Mouse (Mus musculus): ENCODE measurements around the gene Gm28035. TPM values are rescaled to one million over a fixed set of nuclear protein-coding genes. Genes with fewer than 3 reads are reported as not detected.

Gm28035 gene
- total RNA-seq, 2 experiments from 2014 or later, result 6.3 to 7.3 TPM

DNA sequence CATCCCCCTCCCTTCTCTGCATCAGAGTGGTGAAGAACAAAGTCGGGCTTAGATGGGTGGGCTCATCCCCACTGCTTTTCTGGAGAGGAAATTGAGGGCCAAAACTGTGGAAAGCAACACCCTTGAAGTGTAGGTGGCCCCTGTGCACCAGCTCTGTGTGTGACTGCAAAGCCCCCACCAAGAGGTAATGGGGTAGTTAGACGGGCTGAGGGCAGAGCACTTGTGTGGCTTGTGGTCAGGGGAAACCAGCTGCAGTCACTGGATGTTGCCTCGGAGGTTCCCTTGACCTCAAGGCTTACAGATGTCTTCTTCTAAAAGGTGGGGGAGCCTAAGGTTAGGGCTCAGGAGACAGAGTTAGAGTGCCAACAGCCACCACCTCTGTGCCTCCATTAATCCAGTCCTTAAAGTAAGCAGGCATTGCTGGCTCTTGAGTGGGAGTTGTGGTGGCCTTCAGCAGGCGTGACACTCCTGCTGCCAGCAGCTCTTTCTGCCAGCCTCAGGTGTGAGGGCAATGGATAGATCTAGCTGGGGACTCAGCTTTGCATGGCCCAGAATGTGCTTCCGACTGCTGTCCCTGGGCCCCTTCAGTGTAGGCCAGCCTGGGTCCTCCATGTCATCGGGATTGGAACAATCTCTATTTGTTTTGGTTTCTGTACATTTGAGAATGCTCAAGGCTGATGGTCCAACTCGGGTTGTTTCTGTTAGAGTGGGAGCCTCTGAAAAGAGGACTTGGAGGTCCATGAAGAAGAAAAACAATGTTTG is 17.5 kb downstream of the Gm28035 start:
- intact Hi-C loops (cut with DNase I), result no loop called here
- DNase-seq (ENCODE audit: extremely low spot score in 1 of 2, low spot score in 2 of 2), result no peak

DNA sequence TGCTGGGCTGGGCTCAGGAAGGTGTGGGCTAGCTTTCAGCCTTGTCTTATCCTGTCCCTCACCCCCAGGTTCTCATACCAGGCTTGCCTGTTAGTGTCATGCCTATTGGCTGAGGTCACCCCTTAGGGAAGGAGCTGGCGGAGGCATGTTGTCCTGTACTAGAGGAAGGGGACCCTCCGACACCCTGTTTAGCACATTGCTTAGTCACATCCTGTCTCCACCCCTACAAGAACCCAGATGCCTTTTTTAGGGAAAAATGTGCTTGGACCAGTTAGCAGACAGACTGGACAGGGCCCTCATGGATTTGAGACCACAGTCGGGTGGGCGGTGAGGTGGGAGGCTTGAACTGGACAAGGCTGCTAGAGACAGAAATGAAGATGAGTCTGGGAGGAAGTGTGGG is 18.2 kb downstream of the Gm28035 start:
- intact Hi-C loops (cut with DNase I), result no loop called here

DNA sequence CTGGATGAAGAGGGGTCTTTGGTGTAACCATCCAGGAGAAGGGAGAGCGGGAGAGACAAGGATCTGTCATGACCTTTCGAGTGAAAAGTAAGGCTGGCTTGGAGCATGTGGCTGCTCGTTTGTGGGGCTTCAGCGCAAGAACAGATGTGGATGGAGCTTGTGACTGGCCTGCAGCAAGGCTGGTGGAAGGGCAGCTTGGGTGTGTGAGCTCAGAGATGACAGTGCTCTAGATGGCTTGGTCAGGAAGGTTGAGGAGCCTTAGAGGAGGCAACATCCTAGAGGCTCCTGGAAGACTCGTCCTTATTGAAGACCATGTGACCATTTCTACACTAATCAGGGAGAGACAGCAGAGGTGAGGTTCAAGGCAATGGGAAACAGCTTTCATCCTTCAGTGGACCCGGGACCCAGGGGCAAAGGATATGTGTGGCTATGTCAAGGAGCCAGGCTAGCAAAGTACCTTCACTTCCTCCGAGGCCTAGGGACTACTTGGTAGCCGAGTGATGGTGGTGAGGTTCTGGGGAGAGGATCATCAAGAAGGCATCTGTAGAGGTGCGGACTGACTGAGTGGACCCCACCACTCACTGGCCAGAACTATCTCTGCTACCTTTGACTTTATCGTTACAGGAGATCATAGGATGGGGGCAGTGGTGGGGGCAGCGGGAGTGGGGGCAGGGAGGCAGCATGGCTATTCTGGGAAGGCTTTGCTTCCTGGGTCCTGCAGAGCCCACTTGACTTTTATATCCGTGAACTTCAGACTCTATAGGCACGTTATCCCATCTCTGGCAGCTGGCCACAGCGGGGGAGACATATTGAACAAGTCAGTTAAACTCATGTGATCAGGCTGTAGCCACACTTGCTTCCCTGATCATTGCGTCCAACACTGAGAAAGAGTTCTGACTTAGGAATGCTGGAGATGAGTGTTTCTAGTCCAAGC is 19.0 kb downstream of the Gm28035 start:
- intact Hi-C loops (cut with DNase I), result no loop called here
- no peak for DNase-seq (ENCODE audit: extremely low spot score in 1 of 2, low spot score in 2 of 2)

More for the DNA sequence above, 18.2 kb downstream of the Gm28035 start:
- DNase-seq (ENCODE audit: extremely low spot score in 1 of 2, low spot score in 2 of 2), result no peak

DNA sequence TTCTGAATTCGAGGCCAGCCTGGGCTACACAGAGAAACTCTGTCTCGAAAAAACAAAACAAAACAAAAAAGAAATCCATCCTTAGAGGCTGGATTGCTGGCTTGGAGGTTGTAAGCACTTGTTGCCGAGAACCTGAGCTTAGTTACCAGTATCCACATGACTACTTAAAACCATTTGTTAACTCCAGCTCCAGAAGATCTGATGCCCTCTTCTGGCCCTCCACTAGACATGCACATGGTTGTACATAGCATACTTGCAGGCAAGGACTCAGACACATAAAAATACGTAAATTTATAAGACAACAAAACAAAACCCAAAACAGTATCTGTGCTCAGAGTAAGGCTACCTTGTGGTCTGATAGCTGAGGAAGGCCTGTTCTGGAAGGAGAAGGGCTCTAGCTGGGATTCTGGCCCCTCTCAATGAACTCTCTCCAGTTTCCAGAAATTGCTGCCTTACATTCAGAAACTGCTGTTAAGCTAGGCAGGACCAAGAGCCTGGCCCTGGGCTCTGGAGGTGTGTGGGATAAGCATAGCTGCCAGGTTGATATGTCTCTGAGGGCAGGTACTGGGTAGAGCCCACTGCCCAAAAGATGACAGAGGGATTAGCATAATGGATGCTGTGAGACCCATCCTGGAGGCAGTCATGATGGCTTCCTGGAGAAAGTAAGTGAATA is 20.8 kb downstream of the Gm28035 start:
- intact Hi-C loops (cut with DNase I), result no loop called here
- no peak for DNase-seq (ENCODE audit: extremely low spot score in 1 of 2, low spot score in 2 of 2)

DNA sequence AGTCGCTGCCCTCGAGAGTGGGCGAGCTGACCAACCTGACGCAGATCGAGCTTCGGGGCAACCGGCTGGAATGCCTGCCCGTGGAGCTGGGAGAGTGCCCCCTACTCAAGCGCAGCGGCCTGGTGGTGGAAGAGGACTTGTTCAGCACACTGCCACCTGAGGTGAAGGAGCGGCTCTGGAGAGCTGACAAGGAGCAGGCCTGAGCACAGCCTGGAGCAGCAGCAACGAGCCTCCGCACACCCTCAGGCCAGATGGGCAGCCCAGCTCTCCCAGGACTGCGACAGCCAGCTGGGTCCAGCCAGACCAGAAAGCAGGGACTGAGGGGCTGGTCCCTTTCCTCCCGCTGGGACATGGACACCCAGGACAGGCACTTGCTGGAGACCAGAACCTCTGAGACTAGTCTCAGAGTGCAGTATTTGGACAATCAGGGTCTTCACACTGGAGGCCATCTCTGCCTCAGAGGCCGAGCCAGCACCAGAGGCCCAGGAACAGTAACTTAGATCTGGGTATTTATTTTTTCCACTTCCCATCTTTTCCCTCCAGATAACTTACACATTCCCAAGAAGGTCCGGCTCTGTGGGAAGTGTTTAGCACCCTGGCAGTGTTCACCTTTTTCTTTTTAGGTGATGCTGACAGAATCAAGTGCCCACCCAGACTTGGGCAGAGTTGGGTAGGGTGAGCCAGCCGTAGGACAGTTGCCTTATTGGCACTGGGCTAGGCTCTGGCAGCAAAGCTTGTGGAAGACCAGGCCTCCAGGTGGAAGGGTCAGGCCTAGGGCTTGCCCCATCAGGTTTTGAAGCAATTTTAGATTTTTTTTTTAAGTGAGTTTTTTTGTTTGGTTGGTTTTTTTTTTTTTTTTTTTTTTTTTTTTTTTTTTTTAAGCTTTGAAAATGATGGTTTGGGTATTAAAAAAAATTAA is 21.8 kb downstream of the Gm28035 start:
- no peak for DNase-seq (ENCODE audit: extremely low spot score in 1 of 2, low spot score in 2 of 2)
- intact Hi-C loops (cut with DNase I), result no loop called here

DNA sequence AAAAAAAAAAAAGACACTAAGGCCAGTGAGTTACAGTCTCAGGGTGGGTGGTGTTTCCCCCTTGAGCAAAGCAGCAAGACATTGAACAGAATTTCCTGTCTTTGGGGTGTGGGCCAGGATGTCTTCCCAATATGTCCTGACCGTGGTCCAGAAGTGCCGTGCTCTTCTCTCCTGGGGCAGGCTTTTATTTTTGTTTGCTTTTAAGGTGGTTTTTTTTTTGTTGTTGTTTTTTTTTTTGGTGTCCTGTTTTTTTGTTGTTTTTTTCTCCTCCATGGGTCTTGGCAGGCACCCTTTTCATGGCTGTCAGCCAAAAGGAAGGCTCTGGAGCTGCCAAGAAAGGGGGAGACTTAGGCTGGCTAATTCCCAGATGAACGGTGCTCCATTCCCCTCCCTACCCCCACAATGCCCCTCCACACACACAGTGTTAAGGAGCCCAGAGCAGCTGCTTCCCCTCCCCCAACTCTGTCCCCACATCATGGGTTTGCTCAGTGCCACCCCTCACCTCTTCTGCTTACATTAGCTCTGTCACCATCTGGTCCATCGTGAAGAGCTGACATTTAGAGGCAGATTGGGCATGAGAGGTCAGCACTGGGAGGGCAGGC is 22.6 kb downstream of the Gm28035 start:
- intact Hi-C loops (cut with DNase I), result no loop called here
- DNase-seq (ENCODE audit: extremely low spot score in 1 of 2, low spot score in 2 of 2), result peak; percentile 62 to 77

DNA sequence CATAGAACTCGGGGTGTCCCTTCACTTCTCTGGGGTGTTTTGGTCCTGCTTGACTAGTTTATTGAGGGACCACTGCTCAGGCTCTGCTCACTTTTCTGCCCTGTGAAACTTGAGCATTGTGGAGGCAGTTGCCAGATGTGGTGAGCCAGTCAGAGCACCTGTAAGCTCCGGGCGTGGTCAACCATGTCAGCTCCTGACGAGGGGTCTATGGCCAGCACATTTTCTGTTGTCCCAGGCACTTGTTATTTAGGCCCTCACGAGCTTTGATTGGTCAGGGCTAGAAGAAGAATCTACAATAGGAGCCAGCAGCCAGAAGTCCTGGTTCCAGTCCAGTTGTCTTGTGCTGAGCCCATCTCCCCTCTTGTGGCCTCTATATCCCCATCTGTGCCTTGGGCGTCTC is 23.4 kb downstream of the Gm28035 start:
- no peak for DNase-seq (ENCODE audit: extremely low spot score in 1 of 2, low spot score in 2 of 2)
- intact Hi-C loops (cut with DNase I), result no loop called here

DNA sequence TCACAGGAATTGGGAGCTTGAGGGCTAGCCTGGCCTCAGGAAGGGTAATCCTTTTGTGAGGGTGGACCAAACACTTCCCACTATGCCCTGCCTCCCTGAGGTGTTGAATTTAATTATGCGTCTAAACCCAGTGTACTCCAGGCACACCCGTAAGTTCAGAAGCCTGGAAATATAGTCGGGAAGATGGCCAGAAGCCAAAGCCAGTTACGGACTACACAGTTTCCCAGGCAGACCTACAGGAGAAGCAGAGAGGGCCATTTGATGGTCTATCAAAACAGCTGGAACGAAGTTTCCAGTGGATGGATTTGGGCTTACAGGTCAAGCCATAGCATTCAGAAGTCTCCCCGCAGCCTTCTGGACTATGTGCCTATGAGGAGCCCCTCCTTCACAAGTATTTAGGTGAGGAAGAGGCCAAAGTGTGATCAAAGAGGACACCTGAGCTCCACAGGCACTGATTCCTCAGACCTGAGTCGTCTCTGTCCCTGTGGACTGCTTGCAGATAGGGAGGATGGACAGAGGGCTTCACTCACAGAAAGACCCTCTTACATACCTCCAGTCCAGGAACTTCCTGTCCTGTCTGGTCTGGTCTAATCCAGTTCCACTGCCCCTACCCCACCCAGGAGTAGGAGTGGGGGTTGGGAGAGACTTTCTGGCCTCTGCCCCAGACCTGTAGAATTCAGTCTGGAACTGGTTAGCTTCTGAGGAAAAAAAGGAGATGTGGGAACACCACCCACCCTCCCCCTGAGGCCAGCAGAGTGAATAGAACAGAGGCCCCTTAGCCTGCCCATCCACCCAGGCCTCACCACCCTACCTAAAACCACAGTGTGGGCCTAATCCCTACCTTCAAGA is 24.5 kb downstream of the Gm28035 start:
- intact Hi-C loops (cut with DNase I), result loop anchor here (5.0 kb wide), 1 partner anchor 83 kb away; no protein-coding TSS in a partner anchor
- DNase-seq (ENCODE audit: extremely low spot score in 1 of 2, low spot score in 2 of 2), result no peak

DNA sequence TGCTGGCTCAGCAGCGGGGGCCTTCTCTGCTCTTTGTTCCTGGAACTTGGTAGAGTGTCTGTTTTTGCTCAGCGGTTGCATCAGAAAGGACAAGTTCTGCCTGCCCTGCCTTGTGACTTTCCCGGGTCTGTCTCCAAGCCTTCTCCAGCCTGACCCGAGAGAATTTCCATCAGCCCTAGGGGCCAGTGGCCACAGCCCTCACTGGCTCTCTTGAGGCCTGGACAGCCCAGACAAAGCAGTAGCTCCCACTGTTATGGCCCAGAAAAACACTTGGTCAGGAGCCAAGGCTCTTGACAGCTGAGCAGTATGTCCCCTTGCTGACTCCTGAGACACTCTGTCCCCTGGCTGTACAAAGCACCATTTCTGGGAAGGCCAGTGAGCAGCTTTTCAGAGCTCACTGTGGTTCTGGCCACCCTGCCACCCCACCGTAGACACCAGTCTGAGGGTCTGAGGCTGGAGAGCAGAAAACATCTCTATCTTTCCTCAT is 25.4 kb downstream of the Gm28035 start, which contains the start of gene Phyhd1:
Gene Phyhd1 (plus strand): TSS at position 437 of the 487 bp plus-strand sequence.
- peak; percentile 68 to 71 for DNase-seq (ENCODE audit: extremely low spot score in 1 of 2, low spot score in 2 of 2)
- intact Hi-C loops (cut with DNase I), result loop anchor here (5.0 kb wide), 1 partner anchor 84 kb away; no protein-coding TSS in a partner anchor

DNA sequence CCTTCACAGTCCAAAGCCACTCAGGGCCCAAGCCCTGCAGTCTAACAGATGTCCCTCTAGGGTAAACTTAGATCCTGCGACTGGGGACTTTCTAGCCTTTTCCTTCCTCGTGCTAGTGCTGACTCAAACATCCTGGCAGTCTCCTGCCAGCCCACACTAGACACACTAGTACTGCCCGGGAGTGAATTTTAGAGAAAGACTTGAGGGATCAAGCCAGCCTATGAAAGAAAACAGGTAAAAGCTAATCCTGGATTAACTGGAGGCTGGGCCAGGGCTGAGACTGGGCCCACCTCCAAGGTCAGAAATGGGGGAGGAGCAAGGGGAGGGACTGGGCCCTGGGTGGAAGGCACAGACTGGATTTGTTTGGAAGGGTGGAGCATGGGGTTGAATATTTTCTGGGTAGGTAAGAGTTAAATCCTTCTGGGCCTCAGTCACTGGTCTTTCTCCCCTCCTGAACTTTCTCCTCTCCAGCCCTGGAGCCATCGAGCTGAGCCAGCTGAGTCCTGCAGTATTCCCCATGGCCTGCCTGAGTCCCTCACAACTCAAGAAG is 26.1 kb downstream of the Gm28035 start:
- peak in 1 of 2 experiments; percentile 67 for DNase-seq (ENCODE audit: extremely low spot score in 1 of 2, low spot score in 2 of 2)
- intact Hi-C loops (cut with DNase I), result loop anchor here (5.0 kb wide), 1 partner anchor 84 kb away; no protein-coding TSS in a partner anchor

DNA sequence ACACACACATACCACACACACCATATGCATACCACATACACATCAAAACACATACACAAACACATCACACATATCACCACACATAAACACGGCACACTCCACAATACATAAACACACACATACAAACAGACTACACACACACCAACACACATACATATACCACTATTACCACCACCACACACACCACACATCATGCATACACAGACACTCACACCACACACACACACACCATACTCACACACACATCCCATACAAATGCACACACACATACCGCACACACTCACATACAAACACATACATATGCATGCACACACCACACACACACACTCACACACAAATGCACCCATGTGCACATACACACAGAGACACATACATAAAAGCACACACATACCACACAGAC is 27.1 kb downstream of the Gm28035 start:
- intact Hi-C loops (cut with DNase I), result loop anchor here (5.0 kb wide), 1 partner anchor 85 kb away; no protein-coding TSS in a partner anchor
- no peak for DNase-seq (ENCODE audit: extremely low spot score in 1 of 2, low spot score in 2 of 2)

DNA sequence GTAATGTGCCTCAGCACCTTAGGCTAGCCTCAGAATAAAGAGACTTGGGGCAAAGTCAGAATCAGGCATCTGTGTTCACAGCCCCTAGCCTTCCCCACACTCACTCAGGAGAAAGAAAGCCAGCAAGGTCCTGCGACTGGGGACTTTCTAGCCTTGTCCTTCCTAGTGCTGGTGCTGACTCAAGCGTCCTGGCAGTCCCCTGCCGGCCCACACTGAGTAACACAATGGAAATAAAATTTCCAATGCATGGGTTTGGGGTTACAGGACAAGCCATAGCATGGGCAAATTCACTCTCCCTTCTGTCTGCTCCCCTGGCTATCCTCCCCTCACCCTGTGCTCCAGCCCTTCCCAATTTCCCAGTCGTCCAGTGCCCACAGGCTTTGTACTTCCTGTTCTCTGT is 28.0 kb downstream of the Gm28035 start:
- no peak for DNase-seq (ENCODE audit: extremely low spot score in 1 of 2, low spot score in 2 of 2)
- intact Hi-C loops (cut with DNase I), result loop anchor here (5.0 kb wide), 1 partner anchor 86 kb away; no protein-coding TSS in a partner anchor

DNA sequence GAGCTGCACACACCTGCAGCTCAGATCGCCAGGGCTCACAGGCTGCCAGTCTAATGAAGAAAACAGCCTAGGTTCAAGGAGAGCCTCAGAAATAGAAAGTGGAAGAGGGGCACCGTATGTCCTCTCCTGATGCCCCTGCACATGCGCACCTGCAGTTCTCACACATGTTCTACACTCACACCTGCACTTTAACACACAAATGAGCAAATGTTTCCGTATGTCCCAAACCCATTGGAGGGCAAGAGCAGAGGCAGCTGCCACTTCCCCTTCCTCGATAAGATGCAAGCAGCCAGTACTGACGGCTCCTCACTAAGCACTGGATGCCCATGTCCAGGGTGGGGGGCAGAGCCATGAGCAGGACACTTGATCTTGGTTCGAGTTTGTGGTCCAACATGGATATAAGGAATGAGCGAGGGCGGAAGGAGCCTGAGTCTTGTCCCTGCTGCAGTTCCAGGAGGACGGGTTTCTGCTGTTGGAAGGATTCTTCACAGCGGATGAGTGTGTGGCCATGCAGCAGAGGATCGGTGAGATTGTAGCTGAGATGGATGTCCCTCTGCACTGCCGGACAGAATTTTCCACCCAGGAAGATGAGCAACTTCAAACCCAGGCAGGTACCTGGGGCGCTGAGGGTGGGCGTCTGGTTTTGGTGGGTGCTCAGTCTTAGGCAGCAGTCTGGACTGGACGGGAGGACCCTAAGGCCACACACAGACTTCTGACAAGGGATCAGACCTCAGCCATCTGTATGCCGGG is 29.0 kb downstream of the Gm28035 start:
- DNase-seq (ENCODE audit: extremely low spot score in 1 of 2, low spot score in 2 of 2), result no peak
- intact Hi-C loops (cut with DNase I), result loop anchor here (5.0 kb wide), 1 partner anchor 87 kb away; no protein-coding TSS in a partner anchor

DNA sequence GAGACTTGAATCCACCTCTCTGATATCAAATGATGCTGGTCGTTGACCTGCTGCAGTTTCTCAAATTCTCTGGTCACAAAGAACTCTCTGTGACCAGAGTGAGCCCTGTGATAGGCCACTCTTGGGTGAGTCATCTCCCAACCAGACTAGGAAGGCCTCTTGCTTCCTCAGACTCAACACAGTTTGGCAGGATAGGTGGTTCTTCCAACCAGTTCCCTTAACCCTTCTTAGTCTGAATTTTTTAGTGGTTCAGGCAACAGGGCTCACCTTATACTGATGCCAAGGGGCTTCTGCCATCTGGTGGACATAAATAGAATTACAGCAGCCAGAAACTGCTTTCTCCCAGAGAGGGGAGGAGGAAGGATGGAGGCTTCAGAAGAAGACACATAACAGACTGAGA is 29.8 kb downstream of the Gm28035 start:
- intact Hi-C loops (cut with DNase I), result no loop called here
- DNase-seq (ENCODE audit: extremely low spot score in 1 of 2, low spot score in 2 of 2), result peak; percentile 58 to 79

DNA sequence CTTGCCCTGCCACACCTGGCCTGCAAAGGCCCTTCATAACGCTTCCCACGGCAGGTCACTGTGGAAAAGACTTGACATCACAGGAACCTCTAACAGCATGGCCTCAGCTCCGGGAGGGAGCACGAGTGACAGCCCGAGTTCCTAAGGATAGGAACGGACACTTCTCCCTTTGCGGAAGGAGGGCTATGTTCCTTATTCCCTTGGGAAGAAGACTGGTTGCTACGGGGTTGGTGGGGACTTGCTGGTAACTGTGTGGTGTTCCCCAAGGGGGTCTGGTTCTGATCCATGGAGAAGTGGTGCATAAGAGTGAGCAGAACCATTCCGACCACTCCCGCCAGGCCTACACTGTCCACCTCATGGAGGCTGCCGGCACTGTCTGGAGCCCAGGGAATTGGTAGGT is 40.4 kb downstream of the Gm28035 start, which contains the start of gene Gm28038:
Gene Gm28038 (plus strand): TSS at position 301 of the 400 bp plus-strand sequence.
- no peak for DNase-seq (ENCODE audit: extremely low spot score in 1 of 2, low spot score in 2 of 2)
- intact Hi-C loops (cut with DNase I), result no loop called here

Data from left cerebral cortex, postnatal 10 days (tissue).